Mouse (Mus musculus): ENCODE results near the gene Gm21988.

DNA sequence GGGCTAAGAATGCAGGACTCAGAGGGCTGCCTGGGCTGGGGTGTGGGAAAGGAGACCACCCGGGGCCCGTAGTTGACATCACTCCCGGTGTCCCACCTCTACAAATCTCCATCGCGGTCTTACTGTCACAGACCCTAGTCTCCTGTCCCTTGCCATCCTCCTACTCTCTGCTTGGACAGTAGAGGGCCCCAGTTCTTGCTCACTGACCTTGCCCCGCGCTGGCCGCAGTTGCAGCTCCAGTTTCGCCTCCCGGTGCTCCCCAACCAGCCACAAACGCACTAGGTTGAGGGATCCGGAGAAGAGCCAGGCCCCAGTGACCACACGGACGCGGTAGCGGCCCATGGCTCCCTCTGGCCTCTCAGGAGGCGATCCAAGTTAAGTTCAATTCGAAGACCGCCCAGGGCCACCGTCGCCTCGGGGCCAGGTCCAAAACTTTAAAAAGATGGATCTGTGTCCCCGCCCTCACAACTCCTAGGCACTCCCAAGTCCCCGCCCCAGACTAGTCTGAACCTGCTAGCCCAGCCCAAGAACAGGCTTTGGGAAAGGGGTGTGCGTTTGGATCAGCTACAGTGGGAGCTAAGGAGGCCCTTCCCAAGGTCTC lies 15.4 kb upstream of the Gm21988 start, which contains the start of gene Alox12:
- peak; percentile 58 for TF ChIP-seq CTCF (IDR thresholded peaks at IDR 0.05; ENCODE audit: low read depth)
- no peak for TF ChIP-seq EP300 (IDR thresholded peaks at IDR 0.05; ENCODE audit: low read depth)

Data from heart, postnatal 0 days (tissue).